Mouse (Mus musculus) lung, embryonic 14.5 days (tissue): ENCODE results near the gene N4bp2l2. TPM values are rescaled to one million over a fixed set of nuclear protein-coding genes. Genes with fewer than 3 reads are reported as not detected.

ENCODE experiments used
- ATAC-seq: fragments of 200-750 bp; cut with Nextera tagmentation; 2 replicates; pipeline ENCODE4 v1.8.0; 2017; ENCODE audit warnings: mild to moderate bottlenecking, moderate TSS enrichment, moderate library complexity; ENCODE audit not compliant: insufficient read depth
- DNase-seq: peaks from one replicate; pipeline ENCODE4 v3.0.0-alpha.2; 2015
- H3K27ac ChIP-seq: fragments of 300-500 bp; sonication (generic); 2 replicates; pipeline ENCODE4 v1.5.1; 2014; ENCODE audit warnings: low read depth, mild to moderate bottlenecking, moderate library complexity
- H3K27me3 ChIP-seq: fragments of 300-500 bp; sonication (generic); 2 replicates; pipeline ENCODE4 v1.6.1; 2014; ENCODE audit warnings: low read length, control low read depth; ENCODE audit not compliant: insufficient read depth
- H3K36me3 ChIP-seq: fragments of 300-500 bp; sonication (generic); 2 replicates; pipeline ENCODE4 v1.6.1; 2014; ENCODE audit warnings: control low read depth; ENCODE audit not compliant: insufficient read depth
- H3K4me1 ChIP-seq: fragments of 300-500 bp; sonication (generic); 2 replicates; pipeline ENCODE4 v1.6.1; 2014; ENCODE audit warnings: antibody characterized with exemption, control low read depth; ENCODE audit not compliant: insufficient read depth
- H3K4me2 ChIP-seq: fragments of 300-500 bp; sonication (generic); 2 replicates; pipeline ENCODE4 v1.6.1; 2014; ENCODE audit warnings: mild to moderate bottlenecking
- H3K4me3 ChIP-seq: fragments of 300-500 bp; sonication (generic); 2 replicates; pipeline ENCODE4 v1.5.1; 2014; ENCODE audit warnings: low read depth, low read length
- H3K9ac ChIP-seq: fragments of 300-500 bp; sonication (generic); 2 replicates; pipeline ENCODE4 v1.6.1; 2014
- H3K9me3 ChIP-seq: fragments of 300-500 bp; sonication (generic); 2 replicates; pipeline ENCODE4 v1.6.1; 2016; ENCODE audit warnings: low read depth, low read length, control low read depth
- CTCF ChIP-seq: IDR thresholded peaks from 2 replicates; pipeline ENCODE4 v1.5.1; 2016; ENCODE audit warnings: antibody characterized with exemption, low read depth
- WGBS: fragments of 180-500 bp; shearing (Covaris S2); extraction: QIAGEN DNeasy Blood & Tissue Kit; methylation state at CpG from one replicate; pipeline ENCODE4 v1.1.7; 2014; 5-methylcytosine and 5-hydroxymethylcytosine counted together
- polyA plus RNA-seq: library from polyadenylated mRNA; unstranded; fragments of >200 nt; fragmentation: Nextera tagmentation; extraction: Ambion mirVana; gene quantifications from 2 replicates; pipeline ENCODE4 v1.2.1, GENCODE M21; 2014

The N4bp2l2 gene
- polyA plus RNA-seq, 1 experiment from 2014 or later = 40.1 TPM

GRCm38 (mm10) chr5:150595366-150596016 is 70.5 kb downstream of the N4bp2l2 start:
- H3K4me1 ChIP-seq = 0 out of 2 replicates have a peak, but pooled peaks cover 4% of the 10 kb centered on the region
- no peak overlapping the region for H3K4me3 ChIP-seq
- H3K27ac ChIP-seq = no peak overlapping the region
- WGBS = 38% methylated on average over 11 of the region's 11 CpGs
- no peak for TF ChIP-seq CTCF
- DNase-seq = no peak
- peaks cover 18% of the 10 kb centered on the region for H3K27me3 ChIP-seq
- H3K4me2 ChIP-seq = peak overlapping the region; percentile 100; the same call in 1 of the 2 replicates
- no peaks in the 10 kb centered on the region for H3K9me3 ChIP-seq
- H3K36me3 ChIP-seq = no peaks in the 10 kb centered on the region
- ATAC-seq = no peak
- H3K9ac ChIP-seq = no peak overlapping the region

DNA sequence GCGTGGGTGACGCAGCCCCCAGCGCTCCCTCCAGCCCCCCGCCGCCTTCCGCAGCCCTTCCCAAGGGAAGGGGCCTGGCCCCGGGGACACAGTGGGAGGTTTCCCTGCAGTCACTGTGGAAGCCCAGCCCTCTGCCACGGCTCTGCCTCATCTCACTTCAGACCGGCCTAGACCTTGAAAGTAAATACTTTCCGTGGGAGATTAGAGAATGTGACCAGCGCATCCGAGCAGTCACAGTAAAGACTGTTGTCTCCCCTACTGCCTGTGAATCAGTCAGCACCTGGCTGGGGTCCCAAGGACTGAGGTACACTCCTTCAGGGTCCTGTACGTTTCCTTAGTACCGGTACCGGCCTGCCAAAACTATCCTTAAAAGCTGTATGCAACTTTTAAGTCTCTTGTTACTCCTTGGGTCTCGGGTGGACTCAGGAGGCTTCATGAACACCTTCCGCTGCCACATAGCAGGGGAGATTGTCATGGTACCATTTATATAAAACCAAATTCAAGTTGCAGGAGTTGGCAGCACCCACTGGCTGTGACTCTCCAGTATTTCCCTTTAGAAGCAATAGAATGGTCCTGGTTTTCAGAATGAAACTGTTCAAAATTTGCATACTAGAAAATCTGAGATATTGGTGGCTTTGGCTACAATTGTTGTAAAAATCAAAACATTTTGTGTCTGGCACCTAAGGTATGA is 71.2 kb downstream of the N4bp2l2 start:
- peaks cover 18% of the 10 kb centered on the region for H3K27me3 ChIP-seq
- H3K27ac ChIP-seq = no peak overlapping the region
- H3K4me1 ChIP-seq = 0 out of 2 replicates have a peak, but pooled peaks cover 4% of the 10 kb centered on the region
- H3K9ac ChIP-seq = peak overlapping the region; percentile 61
- TF ChIP-seq CTCF = no peak
- DNase-seq (no peak), ATAC-seq (no peak; the same call in 1 of the 2 replicates)
- H3K9me3 ChIP-seq = no peaks in the 10 kb centered on the region
- peak overlapping the region; percentile 82 for H3K4me3 ChIP-seq
- no peaks in the 10 kb centered on the region for H3K36me3 ChIP-seq
- WGBS = 5% methylated on average over 15 of the region's 17 CpGs
- peak overlapping the region; percentile 100 for H3K4me2 ChIP-seq

DNA sequence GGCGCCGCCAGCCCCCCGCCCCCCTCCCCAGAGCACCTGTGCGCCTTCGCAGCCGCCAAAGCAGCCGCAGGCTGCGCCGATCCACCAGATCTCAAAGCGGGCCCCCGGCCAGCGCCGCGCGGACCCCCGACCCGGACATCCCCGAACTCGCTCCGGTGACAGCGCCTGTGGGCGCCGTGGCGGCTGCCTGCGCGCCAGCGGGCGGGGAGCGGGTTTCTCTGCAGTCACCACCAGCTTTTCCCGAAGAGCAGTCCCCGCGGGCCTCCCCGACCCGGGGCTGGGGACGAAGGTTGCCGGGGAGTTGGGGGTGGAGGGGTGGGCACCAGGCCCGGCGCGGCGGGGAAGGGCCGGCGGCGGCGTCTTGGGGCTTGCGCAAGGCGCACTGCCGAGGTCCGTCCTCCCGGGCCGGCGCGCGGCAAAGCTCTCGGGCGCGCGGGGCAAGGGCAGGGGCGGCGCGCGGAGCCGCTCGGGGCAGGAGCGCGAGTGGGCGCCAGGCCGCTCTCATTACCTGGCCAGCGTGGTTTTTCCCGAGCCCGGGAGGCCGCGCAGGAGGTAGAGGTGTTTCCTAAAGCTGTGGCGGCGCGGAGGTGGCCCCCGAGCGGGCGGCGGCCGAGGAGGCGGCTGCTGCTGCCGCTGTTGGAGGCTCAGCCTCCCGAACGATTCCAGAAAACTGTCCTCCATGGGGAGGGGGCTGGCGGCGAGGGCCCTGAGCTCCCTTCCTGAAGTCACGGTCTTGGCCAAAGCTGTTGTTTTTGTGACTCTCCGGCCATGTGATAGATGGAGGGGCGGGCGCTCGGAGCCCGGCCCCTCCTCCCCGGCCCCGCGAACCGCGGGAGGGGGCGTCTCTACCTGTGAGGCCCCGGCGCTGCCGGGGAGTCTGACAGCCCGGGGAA is 72.0 kb downstream of the N4bp2l2 start:
- Histone ChIP-seq H3K27me3 (peaks cover 18% of the 10 kb centered on the region), H3K36me3 (no peaks in the 10 kb centered on the region), H3K9ac (peak overlapping the region; percentile 61), H3K4me1 (0 out of 2 replicates have a peak, but pooled peaks cover 4% of the 10 kb centered on the region), H3K4me2 (peak overlapping the region; percentile 100), H3K27ac (no peak overlapping the region), H3K9me3 (no peaks in the 10 kb centered on the region), H3K4me3 (peak overlapping the region; percentile 82)
- under 1% methylated on average over 95 of the region's 102 CpGs for WGBS
- DNase-seq = peak; percentile 63
- TF ChIP-seq CTCF = no peak
- ATAC-seq = peak; percentile 85

GRCm38 (mm10) chr5:150592904-150593755 is 72.9 kb downstream of the N4bp2l2 start:
- H3K27me3 ChIP-seq = peaks cover 18% of the 10 kb centered on the region

DNA sequence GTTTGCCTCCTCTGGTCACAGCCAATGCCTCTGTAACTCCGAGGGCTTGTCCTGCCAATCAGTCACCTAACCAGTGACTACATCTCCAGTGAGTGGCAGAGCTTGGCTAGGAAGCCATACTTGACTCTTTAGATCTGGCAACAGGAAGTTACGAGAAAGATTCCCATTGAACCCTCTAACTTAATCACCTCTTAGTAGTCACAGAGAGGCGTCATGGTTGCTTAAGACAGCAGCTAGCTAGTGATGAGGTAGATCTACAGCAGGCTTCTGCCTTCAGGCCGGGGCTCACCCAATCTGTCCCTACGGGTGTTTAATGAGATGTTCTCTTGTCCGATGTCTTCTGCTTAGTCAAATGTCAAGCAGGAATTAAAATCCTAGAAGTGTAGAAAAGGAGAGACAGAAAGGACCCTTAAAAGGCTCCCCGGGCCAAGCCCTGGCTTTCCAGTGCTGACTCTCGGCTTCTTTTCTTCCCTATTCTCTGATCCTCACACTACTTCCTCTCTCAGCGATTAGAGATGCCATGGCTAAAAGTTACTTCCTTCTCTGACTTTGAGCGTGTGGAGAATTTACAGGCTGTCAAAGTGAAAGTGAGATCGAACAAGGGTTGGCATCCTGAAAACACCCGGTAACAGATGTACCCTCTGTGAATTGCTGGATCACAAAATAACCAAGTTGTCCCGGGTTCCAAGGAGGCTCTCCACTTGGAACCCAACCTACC is 73.6 kb downstream of the N4bp2l2 start:
- Histone ChIP-seq H3K27ac (no peak overlapping the region), H3K4me1 (0 out of 2 replicates have a peak, but pooled peaks cover 4% of the 10 kb centered on the region), H3K27me3 (peaks cover 18% of the 10 kb centered on the region), H3K36me3 (no peaks in the 10 kb centered on the region), H3K9me3 (no peaks in the 10 kb centered on the region), H3K4me2 (peak overlapping the region; percentile 100), H3K9ac (no peak overlapping the region), H3K4me3 (no peak overlapping the region)
- TF ChIP-seq CTCF = no peak
- no peak for ATAC-seq
- WGBS = 71% methylated on average over 13 of the region's 13 CpGs
- peak; percentile 17 for DNase-seq

More at GRCm38 (mm10) chr5:150592904-150593755, 72.9 kb downstream of the N4bp2l2 start:
- Histone ChIP-seq H3K4me1 (0 out of 2 replicates have a peak, but pooled peaks cover 4% of the 10 kb centered on the region), H3K4me3 (peak overlapping the region; percentile 82), H3K9me3 (no peaks in the 10 kb centered on the region), H3K36me3 (no peaks in the 10 kb centered on the region), H3K27ac (no peak overlapping the region), H3K4me2 (peak overlapping the region; percentile 100), H3K9ac (peak overlapping the region; percentile 61)
- ATAC-seq = peak; percentile 48
- peak; percentile 59 for DNase-seq
- WGBS = 11% methylated on average over 39 of the region's 40 CpGs
- no peak for TF ChIP-seq CTCF
